Mouse (Mus musculus): Measurements from ENCODE around the gene Nemp2. TPM values are rescaled to one million over a fixed set of nuclear protein-coding genes. Genes with fewer than 3 reads are reported as not detected.

Gene Nemp2
- 19.2 and 19.7 TPM in 2 replicates for polyA plus RNA-seq (2011; ENCODE audit: insufficient read depth, insufficient read length, low read depth, missing spikeins)

DNA sequence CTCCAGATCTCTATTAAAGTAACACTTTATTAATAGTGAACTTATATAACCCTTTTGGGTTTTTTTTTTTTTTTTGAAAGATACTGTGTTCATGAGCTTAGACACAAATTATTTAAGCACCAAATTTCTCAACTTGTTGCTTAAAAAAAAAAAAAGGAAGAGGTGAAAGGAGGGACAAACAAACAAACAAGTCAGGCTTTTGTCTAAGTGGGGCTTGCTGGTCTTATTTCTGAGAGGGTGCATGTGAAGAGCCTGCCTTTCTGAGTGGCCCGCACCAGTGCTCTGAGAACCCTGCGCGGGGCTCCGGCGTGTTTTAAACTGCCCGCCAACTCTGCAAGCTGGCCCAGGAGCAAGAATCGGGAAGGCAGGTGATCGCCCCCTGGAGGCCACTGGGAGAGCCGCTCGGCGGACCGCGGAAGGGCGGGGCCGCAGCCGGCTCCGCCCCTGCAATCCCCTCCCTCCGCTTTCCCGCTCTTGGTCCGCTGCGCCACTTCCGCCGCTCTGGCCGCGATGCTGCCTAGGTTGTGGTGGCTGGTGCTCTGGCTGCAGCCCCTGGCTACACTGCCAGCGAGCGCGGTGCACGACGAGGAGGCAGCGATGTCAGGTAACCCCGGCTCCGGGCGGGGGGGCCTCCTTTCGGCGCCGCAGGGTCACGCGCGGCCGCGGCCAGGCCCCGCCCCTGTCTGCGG lies at the start of gene Nemp2:
Gene Nemp2, plus strand, starts transcription at position 456 of the 689 bp plus-strand sequence.
- no peaks in the 10 kb centered on the region for H3K27me3 ChIP-seq (ENCODE audit: control insufficient read depth, insufficient read depth, low read length, poor library complexity, severe bottlenecking)
- H3K4me3 ChIP-seq (ENCODE audit: low read depth, low read length): peak within 1 kb of the TSS; percentile 90
- no peaks in the 10 kb centered on the region for H3K36me3 ChIP-seq (ENCODE audit: control insufficient read depth, insufficient read depth, low read length, poor library complexity, severe bottlenecking)
- no peaks in the 10 kb centered on the region for H3K9me3 ChIP-seq (replicated peaks; ENCODE audit: control insufficient read depth, insufficient read depth, low read length, poor library complexity, severe bottlenecking)
- H3K9ac ChIP-seq (ENCODE audit: low read depth, poor library complexity, severe bottlenecking): peak within 1 kb of the TSS; percentile 72
- no peaks in the 10 kb centered on the region for H3K4me1 ChIP-seq (ENCODE audit: control insufficient read depth, insufficient read depth, low read length)
- TF ChIP-seq CTCF (IDR thresholded peaks at IDR 0.05; ENCODE audit: low read depth, low read length) (peak; percentile 66), EP300 (IDR thresholded peaks at IDR 0.05; ENCODE audit: insufficient read depth, low read depth, low read length) (no peak), POLR2A (IDR thresholded peaks at IDR 0.05; ENCODE audit: insufficient read depth, low read length) (peak; percentile 50)
- H3K27ac ChIP-seq (ENCODE audit: insufficient read depth, low read length): peak within 1 kb of the TSS; percentile 14

DNA sequence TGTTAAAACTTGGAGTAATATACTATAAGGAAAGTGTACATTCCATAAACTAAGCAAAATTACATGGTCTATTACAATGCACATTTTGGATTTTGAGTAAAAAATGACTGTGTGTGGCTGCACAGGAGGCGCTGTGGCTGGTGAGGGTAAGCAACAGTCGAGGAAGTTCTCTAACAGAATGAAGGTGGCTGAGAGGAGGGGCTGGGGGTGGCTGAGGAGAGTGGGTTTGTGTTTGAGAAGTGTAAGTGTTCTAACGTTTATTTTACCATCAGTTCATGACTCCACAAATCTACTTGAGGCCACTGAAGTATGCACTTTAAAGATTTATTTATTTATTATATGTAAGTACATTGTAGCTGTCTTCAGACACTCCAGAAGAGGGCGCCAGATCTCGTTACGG lies 48.8 kb upstream of the Nemp2 start:
- Histone ChIP-seq H3K4me3 (ENCODE audit: low read depth, low read length) (no peak overlapping the region), H3K27ac (ENCODE audit: insufficient read depth, low read length) (no peak overlapping the region), H3K36me3 (ENCODE audit: control insufficient read depth, insufficient read depth, low read length, poor library complexity, severe bottlenecking) (no peaks in the 10 kb centered on the region), H3K4me1 (ENCODE audit: control insufficient read depth, insufficient read depth, low read length) (no peaks in the 10 kb centered on the region), H3K9me3 (replicated peaks; ENCODE audit: control insufficient read depth, insufficient read depth, low read length, poor library complexity, severe bottlenecking) (no peaks in the 10 kb centered on the region), H3K9ac (ENCODE audit: low read depth, poor library complexity, severe bottlenecking) (no peak overlapping the region), H3K27me3 (ENCODE audit: control insufficient read depth, insufficient read depth, low read length, poor library complexity, severe bottlenecking) (no peaks in the 10 kb centered on the region)
- TF ChIP-seq POLR2A (IDR thresholded peaks at IDR 0.05; ENCODE audit: insufficient read depth, low read length): no peak
- no peak for TF ChIP-seq CTCF (IDR thresholded peaks at IDR 0.05; ENCODE audit: low read depth, low read length)
- TF ChIP-seq EP300 (IDR thresholded peaks at IDR 0.05; ENCODE audit: insufficient read depth, low read depth, low read length): no peak

GRCm38 (mm10) chr1:52582866-52583265 lies 47.6 kb upstream of the Nemp2 start:
- no peak overlapping the region for H3K27ac ChIP-seq (ENCODE audit: insufficient read depth, low read length)
- no peaks in the 10 kb centered on the region for H3K4me1 ChIP-seq (ENCODE audit: control insufficient read depth, insufficient read depth, low read length)
- H3K27me3 ChIP-seq (ENCODE audit: control insufficient read depth, insufficient read depth, low read length, poor library complexity, severe bottlenecking): no peaks in the 10 kb centered on the region
- no peaks in the 10 kb centered on the region for H3K9me3 ChIP-seq (replicated peaks; ENCODE audit: control insufficient read depth, insufficient read depth, low read length, poor library complexity, severe bottlenecking)
- TF ChIP-seq POLR2A (IDR thresholded peaks at IDR 0.05; ENCODE audit: insufficient read depth, low read length): no peak
- TF ChIP-seq EP300 (IDR thresholded peaks at IDR 0.05; ENCODE audit: insufficient read depth, low read depth, low read length): no peak
- H3K9ac ChIP-seq (ENCODE audit: low read depth, poor library complexity, severe bottlenecking): no peak overlapping the region
- no peak overlapping the region for H3K4me3 ChIP-seq (ENCODE audit: low read depth, low read length)
- H3K36me3 ChIP-seq (ENCODE audit: control insufficient read depth, insufficient read depth, low read length, poor library complexity, severe bottlenecking): no peaks in the 10 kb centered on the region

DNA sequence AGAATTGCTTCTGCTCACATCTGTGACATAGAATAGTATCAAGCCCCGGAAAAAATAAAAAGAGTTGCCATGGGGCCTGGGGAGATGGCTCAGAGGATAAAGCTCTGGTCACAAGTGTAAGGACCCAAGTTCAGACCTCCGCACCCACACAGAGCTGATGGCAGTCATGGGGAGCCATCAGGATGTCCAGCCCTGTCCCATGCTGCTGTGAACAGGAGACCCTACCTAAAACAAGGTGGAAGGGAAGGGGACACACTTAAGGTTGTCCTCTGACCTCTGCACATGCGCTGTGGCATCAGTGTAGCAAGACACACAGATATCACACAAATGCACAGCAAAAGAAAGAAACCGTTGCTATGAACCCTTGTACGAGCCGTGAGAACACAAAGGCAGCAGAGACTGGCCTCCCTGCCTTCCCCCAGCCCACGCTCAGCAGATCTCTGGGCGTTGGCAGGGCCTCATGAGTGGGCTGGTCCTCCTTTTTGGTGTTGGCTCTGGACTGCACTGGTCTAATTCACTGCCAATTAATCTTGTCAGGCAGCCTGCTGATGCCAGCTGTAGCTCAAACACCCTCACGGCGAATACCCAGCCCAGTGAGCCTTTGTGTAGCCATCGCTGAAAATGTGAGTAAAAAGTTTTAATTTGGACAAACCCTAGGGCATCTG lies 33.4 kb upstream of the Nemp2 start:
- peaks cover 11% of the 10 kb centered on the region for H3K9me3 ChIP-seq (replicated peaks; ENCODE audit: control insufficient read depth, insufficient read depth, low read length, poor library complexity, severe bottlenecking)
- H3K27ac ChIP-seq (ENCODE audit: insufficient read depth, low read length): no peak overlapping the region
- H3K4me3 ChIP-seq (ENCODE audit: low read depth, low read length): no peak overlapping the region
- no peaks in the 10 kb centered on the region for H3K4me1 ChIP-seq (ENCODE audit: control insufficient read depth, insufficient read depth, low read length)
- no peaks in the 10 kb centered on the region for H3K27me3 ChIP-seq (ENCODE audit: control insufficient read depth, insufficient read depth, low read length, poor library complexity, severe bottlenecking)
- TF ChIP-seq POLR2A (IDR thresholded peaks at IDR 0.05; ENCODE audit: insufficient read depth, low read length): no peak
- TF ChIP-seq EP300 (IDR thresholded peaks at IDR 0.05; ENCODE audit: insufficient read depth, low read depth, low read length): no peak
- no peak for TF ChIP-seq CTCF (IDR thresholded peaks at IDR 0.05; ENCODE audit: low read depth, low read length)
- H3K9ac ChIP-seq (ENCODE audit: low read depth, poor library complexity, severe bottlenecking): no peak overlapping the region
- H3K36me3 ChIP-seq (ENCODE audit: control insufficient read depth, insufficient read depth, low read length, poor library complexity, severe bottlenecking): no peaks in the 10 kb centered on the region

GRCm38 (mm10) chr1:52597761-52598160 lies 32.7 kb upstream of the Nemp2 start:
- Histone ChIP-seq H3K4me1 (ENCODE audit: control insufficient read depth, insufficient read depth, low read length) (no peaks in the 10 kb centered on the region), H3K27me3 (ENCODE audit: control insufficient read depth, insufficient read depth, low read length, poor library complexity, severe bottlenecking) (no peaks in the 10 kb centered on the region), H3K9ac (ENCODE audit: low read depth, poor library complexity, severe bottlenecking) (no peak overlapping the region), H3K27ac (ENCODE audit: insufficient read depth, low read length) (no peak overlapping the region), H3K36me3 (ENCODE audit: control insufficient read depth, insufficient read depth, low read length, poor library complexity, severe bottlenecking) (no peaks in the 10 kb centered on the region), H3K4me3 (ENCODE audit: low read depth, low read length) (no peak overlapping the region), H3K9me3 (replicated peaks; ENCODE audit: control insufficient read depth, insufficient read depth, low read length, poor library complexity, severe bottlenecking) (peaks cover 11% of the 10 kb centered on the region)
- TF ChIP-seq CTCF (IDR thresholded peaks at IDR 0.05; ENCODE audit: low read depth, low read length): no peak
- TF ChIP-seq EP300 (IDR thresholded peaks at IDR 0.05; ENCODE audit: insufficient read depth, low read depth, low read length): 0 out of 2 replicates have a peak, but pooled peaks have one; percentile 42
- TF ChIP-seq POLR2A (IDR thresholded peaks at IDR 0.05; ENCODE audit: insufficient read depth, low read length): no peak

DNA sequence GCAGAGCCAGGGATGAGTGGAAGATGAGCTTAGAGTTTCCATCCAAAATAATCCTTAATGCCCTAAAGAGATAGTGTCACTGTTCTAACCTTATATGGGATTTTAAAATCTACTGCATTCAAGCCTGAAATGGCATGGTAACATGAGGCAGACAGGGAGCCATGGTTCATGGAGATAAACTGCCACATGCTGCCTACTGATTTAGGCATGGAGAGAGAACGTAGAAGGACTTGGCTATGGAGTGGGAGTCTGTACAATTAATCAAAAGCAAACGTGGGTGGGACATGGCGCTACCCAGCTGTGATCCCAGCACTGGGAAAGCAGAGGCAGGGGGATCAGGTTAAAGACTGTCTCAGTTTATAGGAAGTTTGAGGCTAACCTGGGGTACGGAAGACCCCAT lies 32.1 kb upstream of the Nemp2 start:
- Histone ChIP-seq H3K27ac (ENCODE audit: insufficient read depth, low read length) (no peak overlapping the region), H3K4me3 (ENCODE audit: low read depth, low read length) (no peak overlapping the region), H3K9ac (ENCODE audit: low read depth, poor library complexity, severe bottlenecking) (no peak overlapping the region), H3K9me3 (replicated peaks; ENCODE audit: control insufficient read depth, insufficient read depth, low read length, poor library complexity, severe bottlenecking) (peaks cover 11% of the 10 kb centered on the region), H3K4me1 (ENCODE audit: control insufficient read depth, insufficient read depth, low read length) (no peaks in the 10 kb centered on the region), H3K27me3 (ENCODE audit: control insufficient read depth, insufficient read depth, low read length, poor library complexity, severe bottlenecking) (no peaks in the 10 kb centered on the region), H3K36me3 (ENCODE audit: control insufficient read depth, insufficient read depth, low read length, poor library complexity, severe bottlenecking) (no peaks in the 10 kb centered on the region)
- TF ChIP-seq EP300 (IDR thresholded peaks at IDR 0.05; ENCODE audit: insufficient read depth, low read depth, low read length): no peak
- TF ChIP-seq CTCF (IDR thresholded peaks at IDR 0.05; ENCODE audit: low read depth, low read length): no peak
- no peak for TF ChIP-seq POLR2A (IDR thresholded peaks at IDR 0.05; ENCODE audit: insufficient read depth, low read length)
